Mouse (Mus musculus) liver, adult 2 months (tissue): ENCODE data around the gene Bglap3.

Experiments
- CTCF ChIP-seq: fragments of 200-500 bp; IDR thresholded peaks from 2 replicates; pipeline ENCODE4 v1.5.1; 2011; ENCODE audit warnings: low read depth, low read length, control low read depth
- POLR2A ChIP-seq: fragments of 200-500 bp; IDR thresholded peaks from 2 replicates; pipeline ENCODE4 v1.6.1; 2011; ENCODE audit warnings: low read length, control low read depth; ENCODE audit not compliant: insufficient read depth; ENCODE audit errors: extremely low read depth

DNA sequence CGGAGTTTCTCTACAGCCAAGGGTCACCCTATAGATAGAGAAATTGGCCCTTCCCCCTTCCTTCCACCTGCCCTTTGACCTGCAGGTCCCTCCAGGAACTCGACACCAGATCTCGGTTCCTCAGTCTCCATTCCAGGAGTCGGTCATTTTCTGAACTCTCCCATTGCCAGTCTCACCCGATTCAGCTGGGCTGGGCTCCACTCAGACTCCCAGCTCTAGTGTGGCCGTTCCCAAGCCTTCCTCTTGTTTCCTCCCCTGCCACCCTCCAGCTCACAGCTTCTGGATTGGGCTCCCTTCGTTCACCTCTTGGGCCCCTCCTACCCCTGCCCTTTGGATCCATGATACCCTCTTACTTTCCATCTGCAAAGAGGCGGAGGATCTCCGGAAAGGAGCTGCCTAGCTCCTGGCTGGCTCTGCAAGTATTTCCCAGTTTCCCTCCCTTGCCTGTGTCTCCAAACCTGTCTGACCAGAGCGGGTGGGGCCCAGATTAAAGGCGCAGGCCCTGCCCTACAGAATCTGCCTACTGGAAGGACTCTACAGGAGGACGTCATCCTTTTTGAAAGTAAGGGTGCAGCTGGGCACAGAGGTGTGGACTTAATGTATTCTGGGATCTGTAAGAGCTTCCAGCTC, 38.4 kb downstream of the Bglap3 start:
- TF ChIP-seq CTCF, result no peak
- TF ChIP-seq POLR2A, result no peak
